Mouse (Mus musculus): ENCODE measurements around the gene 2410015M20Rik.

- TF ChIP-seq POLR2A (IDR thresholded peaks at IDR 0.05; ENCODE audit: control insufficient read depth, extremely low read depth, insufficient read depth, low read length, poor library complexity): no peak
- TF ChIP-seq CTCF (IDR thresholded peaks at IDR 0.05; ENCODE audit: borderline replicate concordance, control insufficient read depth, extremely low read depth, insufficient read depth, low read length, poor library complexity): no peak
Observed at GRCm38 (mm10) chr17:56566918-56567317, 42.7 kb downstream of the 2410015M20Rik start.

All from thymus, adult 2 months (tissue).